Mouse (Mus musculus) hindbrain, postnatal 0 days (tissue): ENCODE measurements around the gene Nadsyn1. TPM values are rescaled to one million over a fixed set of nuclear protein-coding genes. Genes with fewer than 3 reads are reported as not detected.

Source experiments
- ATAC-seq: fragments of 200-750 bp; cut with Nextera tagmentation; 2 replicates; pipeline ENCODE4 v1.8.0; 2017; ENCODE audit warnings: mild to moderate bottlenecking, moderate TSS enrichment, moderate library complexity
- DNase-seq: peaks from one replicate; pipeline ENCODE4 v3.0.0-alpha.2; 2015; ENCODE audit warnings: low spot score
- H3K27ac ChIP-seq: fragments of 300-500 bp; sonication (generic); 2 replicates; pipeline ENCODE4 v1.5.1; 2014; ENCODE audit warnings: mild to moderate bottlenecking
- H3K27me3 ChIP-seq: fragments of 300-500 bp; sonication (generic); 2 replicates; pipeline ENCODE4 v1.6.1; 2014; ENCODE audit warnings: low read length, mixed read lengths; ENCODE audit not compliant: insufficient read depth
- H3K36me3 ChIP-seq: fragments of 300-500 bp; sonication (generic); 2 replicates; pipeline ENCODE4 v1.6.1; 2014; ENCODE audit warnings: low read length, mixed read lengths; ENCODE audit not compliant: insufficient read depth
- H3K4me1 ChIP-seq: fragments of 300-500 bp; sonication (generic); 2 replicates; pipeline ENCODE4 v1.6.1; 2014; ENCODE audit warnings: antibody characterized with exemption, low read length, mixed read lengths; ENCODE audit not compliant: insufficient read depth
- H3K4me2 ChIP-seq: fragments of 300-500 bp; sonication (generic); 2 replicates; pipeline ENCODE4 v1.6.1; 2014; ENCODE audit warnings: low read depth, mild to moderate bottlenecking, low read length, moderate library complexity, mixed read lengths
- H3K4me3 ChIP-seq: fragments of 300-500 bp; sonication (generic); 2 replicates; pipeline ENCODE4 v1.5.1; 2014; ENCODE audit warnings: low read length
- H3K9ac ChIP-seq: fragments of 300-500 bp; sonication (generic); replicated peaks from 2 replicates; pipeline ENCODE4 v1.6.1; 2014; ENCODE audit warnings: mild to moderate bottlenecking, low read length, moderate library complexity, mixed read lengths
- H3K9me3 ChIP-seq: fragments of 300-500 bp; sonication (generic); 2 replicates; pipeline ENCODE4 v1.6.1; 2016; ENCODE audit warnings: low read length, mixed read lengths
- CTCF ChIP-seq: IDR thresholded peaks from 2 replicates; pipeline ENCODE4 v1.5.1; 2016; ENCODE audit warnings: antibody characterized with exemption, control low read depth, low read depth
- WGBS: fragments of 180-500 bp; shearing (Covaris S2); extraction: QIAGEN DNeasy Blood & Tissue Kit; methylation state at CpG from one replicate; pipeline ENCODE4 v1.1.7; 2014; 5-methylcytosine and 5-hydroxymethylcytosine counted together
- microRNA-seq, 2 experiments: library from miRNA; unstranded; fragments of <30 nt; microRNA quantifications; one replicate each; pipeline ENCODE4; 2016
- polyA plus RNA-seq: library from polyadenylated mRNA; unstranded; fragments of >200 nt; fragmentation: Nextera tagmentation; extraction: Ambion mirVana; gene quantifications from 2 replicates; pipeline ENCODE4 v1.2.1, GENCODE M21; 2015
- total RNA-seq: library from RNA; depleted of rRNA; stranded (reverse); fragments of >200 nt; gene quantifications from 2 replicates; pipeline ENCODE4 v1.2.3, GENCODE M21; 2014; rRNA removed

The Nadsyn1 gene
- total and polyA plus RNA-seq, 2 experiments from 2014 or later: 4.6 to 10.7 TPM

DNA sequence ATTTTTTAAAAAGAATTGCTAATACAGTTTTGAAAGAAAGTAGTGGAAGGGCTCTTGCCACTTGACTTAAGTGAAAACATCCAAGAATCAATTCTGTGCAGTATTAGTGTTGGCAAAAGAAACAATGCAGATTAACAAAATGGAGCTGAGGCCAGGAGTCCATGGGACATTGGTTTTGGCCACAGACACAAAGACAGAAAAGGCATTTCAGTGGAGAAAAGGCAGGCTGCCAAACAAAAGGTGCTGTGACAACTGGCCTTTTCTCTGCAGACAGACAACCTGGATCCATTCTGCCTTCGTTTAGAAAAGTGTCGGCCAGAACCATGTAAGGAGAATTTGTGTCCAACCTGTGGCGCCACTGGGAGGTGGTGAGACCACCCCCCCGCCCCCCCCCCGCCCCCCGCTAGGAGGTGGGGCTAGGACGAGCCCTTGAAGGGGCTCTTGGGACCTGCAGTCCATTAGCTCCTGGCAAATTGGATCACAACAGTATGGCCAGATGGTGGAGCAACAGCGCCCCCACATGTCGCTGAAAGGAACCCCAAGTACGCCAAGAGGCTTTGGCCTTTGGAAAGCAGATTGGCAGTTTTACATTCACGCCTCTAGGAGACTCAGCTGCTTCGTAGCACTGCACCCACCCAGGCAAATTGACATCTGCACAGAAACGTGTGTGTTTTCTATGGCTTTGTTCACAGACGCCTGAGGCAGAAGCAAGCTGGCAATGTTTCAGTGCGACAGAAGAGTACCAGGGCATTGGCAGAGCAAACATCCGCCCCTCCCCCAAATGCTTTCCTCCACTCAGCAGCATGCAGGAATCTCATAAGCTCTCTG lies 74.4 kb downstream of the Nadsyn1 start:
- Histone ChIP-seq H3K27me3 (no peaks in the 10 kb centered on the region), H3K4me3 (peak overlapping the region; percentile 7; the same call in 1 of the 2 replicates), H3K27ac (peak overlapping the region; percentile 62), H3K4me2 (peak overlapping the region; percentile 45), H3K9ac (no peak overlapping the region), H3K36me3 (no peaks in the 10 kb centered on the region), H3K9me3 (no peaks in the 10 kb centered on the region), H3K4me1 (no peaks in the 10 kb centered on the region)
- peak; percentile 97 for TF ChIP-seq CTCF
- ATAC-seq: peak; percentile 93
- WGBS: 2% methylated on average over 16 of the region's 16 CpGs
- DNase-seq: peak; percentile 96

Small RNA genes within 50 kb of the gene (microRNA-seq; reads per million reads assigned to microRNA genes)
- 0 reads per million in 2 experiments for gene Gm22064

Other genes with a start within 250 kb of the Nadsyn1 start
- gene Cars, start 222.8 kb downstream of the Nadsyn1 start, total RNA-seq: 32.4 and 35.4 TPM in 2 replicates
- 65.4 and 73.8 TPM in 2 replicates for gene Cars, start 222.8 kb downstream of the Nadsyn1 start, polyA plus RNA-seq
- 0.47 and 0.54 TPM in 2 replicates for gene Tnfrsf26, start 194.1 kb downstream of the Nadsyn1 start, total RNA-seq
- gene Tnfrsf26, start 194.1 kb downstream of the Nadsyn1 start, polyA plus RNA-seq: 0.16 and 0.20 TPM in 2 replicates
- gene Tnfrsf22, start 173.2 kb downstream of the Nadsyn1 start, total RNA-seq: 2.9 and 4.8 TPM in 2 replicates
- 4.5 and 5.1 TPM in 2 replicates for gene Tnfrsf22, start 173.2 kb downstream of the Nadsyn1 start, polyA plus RNA-seq
- gene Tnfrsf23, start 137.0 kb downstream of the Nadsyn1 start, total RNA-seq: 0.58 and 1.5 TPM in 2 replicates
- 0.74 and 1.1 TPM in 2 replicates for gene Tnfrsf23, start 137.0 kb downstream of the Nadsyn1 start, polyA plus RNA-seq
- gene Osbpl5, start 65.9 kb downstream of the Nadsyn1 start, total RNA-seq: 52.8 and 59.9 TPM in 2 replicates
- gene Osbpl5, start 65.9 kb downstream of the Nadsyn1 start, polyA plus RNA-seq: 24.2 and 27.6 TPM in 2 replicates
- gene Mrgprg, start 55.9 kb downstream of the Nadsyn1 start, total RNA-seq: not detected in 2 replicates
- not detected in 2 replicates for gene Mrgprg, start 55.9 kb downstream of the Nadsyn1 start, polyA plus RNA-seq
- 8.5 and 10.9 TPM in 2 replicates for gene Mrgpre, start 38.3 kb downstream of the Nadsyn1 start, total RNA-seq
- gene Mrgpre, start 38.3 kb downstream of the Nadsyn1 start, polyA plus RNA-seq: 4.8 and 6.8 TPM in 2 replicates
- 55.6 and 84.4 TPM in 2 replicates for gene Dhcr7, start 296 bp upstream of the Nadsyn1 start, total RNA-seq
- gene Dhcr7, start 296 bp upstream of the Nadsyn1 start, polyA plus RNA-seq: 64.1 and 70.2 TPM in 2 replicates
- not detected in 2 replicates for gene Gm498, start 44.0 kb upstream of the Nadsyn1 start, total RNA-seq
- not detected in 2 replicates for gene Gm498, start 44.0 kb upstream of the Nadsyn1 start, polyA plus RNA-seq
- gene Shank2, start 179.1 kb upstream of the Nadsyn1 start, total RNA-seq: 28.0 and 30.0 TPM in 2 replicates
- gene Shank2, start 179.1 kb upstream of the Nadsyn1 start, polyA plus RNA-seq: 8.4 and 8.5 TPM in 2 replicates